Mouse (Mus musculus) splenic B cell, adult 2 months (primary cell): ENCODE measurements around the gene Dcaf6.
A peak's percentile ranks its signal among the peaks of the same experiment; 100 is the strongest.

Experiments
- DNase-seq: peaks from one replicate; pipeline ENCODE4 v3.0.0-alpha.2; 2011; ENCODE audit warnings: low read depth, low spot score
- H3K27me3 ChIP-seq: 2 replicates; pipeline ENCODE4 v1.6.1; 2012; ENCODE audit warnings: mild to moderate bottlenecking, low read length, moderate library complexity, mixed read lengths; ENCODE audit not compliant: control insufficient read depth, poor library complexity, insufficient read depth, severe bottlenecking
- H3K36me3 ChIP-seq: 2 replicates; pipeline ENCODE4 v1.6.1; 2012; ENCODE audit warnings: mild to moderate bottlenecking, low read length, moderate library complexity, mixed read lengths; ENCODE audit not compliant: control insufficient read depth, poor library complexity, insufficient read depth, severe bottlenecking

Dcaf6 gene

DNA sequence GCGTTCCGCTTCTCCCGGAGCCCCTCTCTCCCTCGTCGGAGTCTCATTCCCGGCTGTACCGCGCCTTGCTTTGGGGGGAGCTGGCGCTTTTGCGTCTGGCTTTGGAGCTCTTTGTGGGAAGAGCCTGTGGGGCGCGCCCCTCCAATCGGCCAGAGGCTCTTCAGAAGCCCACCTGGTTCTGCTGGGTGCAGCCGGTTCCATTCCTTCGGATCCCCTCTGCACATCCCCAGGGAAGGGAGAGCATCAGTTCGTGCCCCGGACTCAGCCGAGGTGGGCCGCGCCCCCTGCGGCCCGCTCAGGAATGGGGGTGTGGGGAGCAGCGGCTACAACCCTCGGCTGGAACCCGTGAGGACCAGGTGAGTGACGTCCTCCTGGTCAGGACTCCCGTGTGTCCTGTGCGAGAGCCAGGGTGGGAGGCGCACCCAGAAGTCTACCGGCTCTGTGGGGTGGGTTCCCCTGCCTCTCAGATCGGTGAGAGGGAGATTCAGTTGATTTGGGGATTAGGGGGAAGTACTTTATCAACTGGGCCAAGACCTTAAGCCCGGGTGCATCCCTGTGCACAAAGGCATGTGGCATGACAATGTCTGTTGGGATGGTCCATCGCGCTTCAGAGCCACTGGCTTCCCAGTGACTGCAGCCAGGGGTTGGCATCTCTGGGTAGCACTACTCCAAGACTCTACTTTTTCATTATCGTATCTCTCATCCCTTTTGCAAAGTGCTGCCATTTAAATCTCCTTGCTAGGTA, 177.9 kb downstream of the Dcaf6 start:
- DNase-seq, result no peak
- no peaks in the 10 kb centered on the region for H3K27me3 ChIP-seq
- H3K36me3 ChIP-seq, result no peaks in the 10 kb centered on the region

- DNase-seq, result peak; percentile 10
- no peaks in the 10 kb centered on the region for H3K36me3 ChIP-seq
Measured at GRCm38 (mm10) chr1:165281351-165282221, 178.7 kb downstream of the Dcaf6 start.

GRCm38 (mm10) chr1:165280741-165281140, 179.5 kb downstream of the Dcaf6 start:
- Histone ChIP-seq H3K27me3 (no peaks in the 10 kb centered on the region), H3K36me3 (no peaks in the 10 kb centered on the region)
- DNase-seq, result no peak

More at GRCm38 (mm10) chr1:165281351-165282221, 178.7 kb downstream of the Dcaf6 start:
- H3K27me3 ChIP-seq, result no peaks in the 10 kb centered on the region
